Mouse (Mus musculus): ENCODE data around the gene Ctnnb1. TPM values are rescaled to one million over a fixed set of nuclear protein-coding genes. Genes with fewer than 3 reads are reported as not detected.
A peak's percentile ranks its signal among the peaks of the same experiment; 100 is the strongest.

Gene Ctnnb1
- total and polyA plus RNA-seq, 2 experiments from 2014 or later = 287 to 986 TPM

- no peak for TF ChIP-seq CTCF (IDR thresholded peaks at IDR 0.05; ENCODE audit: low read depth)
- Histone ChIP-seq H3K27me3 (ENCODE audit: insufficient read depth, low read length) (no peaks in the 10 kb centered on the region), H3K36me3 (ENCODE audit: insufficient read depth, low read length) (peaks cover 40% of the 10 kb centered on the region), H3K27ac (no peak overlapping the region), H3K4me2 (ENCODE audit: low read depth, low read length) (no peak overlapping the region), H3K4me3 (ENCODE audit: low read length) (no peak overlapping the region), H3K4me1 (ENCODE audit: insufficient read depth, low read length) (no peaks in the 10 kb centered on the region), H3K9ac (replicated peaks; ENCODE audit: low read length) (no peak overlapping the region), H3K9me3 (ENCODE audit: low read length) (no peaks in the 10 kb centered on the region)
- WGBS = 61% methylated on average over 3 of the region's 3 CpGs
- DNase-seq (ENCODE audit: low spot score) (no peak), ATAC-seq (no peak)
These were observed 34.7 kb downstream of the Ctnnb1 start for GRCm38 (mm10) chr9:120963720-120964119.

- ATAC-seq = no peak
These were observed 35.2 kb downstream of the Ctnnb1 start for GRCm38 (mm10) chr9:120964224-120964623.

GRCm38 (mm10) chr9:120965007-120965406 is 36.0 kb downstream of the Ctnnb1 start:
- H3K27me3 ChIP-seq (ENCODE audit: insufficient read depth, low read length) = no peaks in the 10 kb centered on the region
- 79% methylated on average over 10 of the region's 10 CpGs for WGBS
- no peak overlapping the region for H3K4me2 ChIP-seq (ENCODE audit: low read depth, low read length)
- no peak for ATAC-seq
- H3K36me3 ChIP-seq (ENCODE audit: insufficient read depth, low read length) = peaks cover 36% of the 10 kb centered on the region
- H3K4me1 ChIP-seq (ENCODE audit: insufficient read depth, low read length) = no peaks in the 10 kb centered on the region
- no peak overlapping the region for H3K4me3 ChIP-seq (ENCODE audit: low read length)
- TF ChIP-seq CTCF (IDR thresholded peaks at IDR 0.05; ENCODE audit: low read depth) = no peak
- no peak overlapping the region for H3K9ac ChIP-seq (replicated peaks; ENCODE audit: low read length)
- no peak overlapping the region for H3K27ac ChIP-seq
- DNase-seq (ENCODE audit: low spot score) = no peak
- H3K9me3 ChIP-seq (ENCODE audit: low read length) = no peaks in the 10 kb centered on the region

More at GRCm38 (mm10) chr9:120964224-120964623, 35.2 kb downstream of the Ctnnb1 start:
- Histone ChIP-seq H3K4me3 (ENCODE audit: low read length) (no peak overlapping the region), H3K36me3 (ENCODE audit: insufficient read depth, low read length) (peaks cover 38% of the 10 kb centered on the region), H3K27me3 (ENCODE audit: insufficient read depth, low read length) (no peaks in the 10 kb centered on the region), H3K27ac (no peak overlapping the region), H3K9me3 (ENCODE audit: low read length) (no peaks in the 10 kb centered on the region), H3K9ac (replicated peaks; ENCODE audit: low read length) (no peak overlapping the region), H3K4me1 (ENCODE audit: insufficient read depth, low read length) (no peaks in the 10 kb centered on the region), H3K4me2 (ENCODE audit: low read depth, low read length) (no peak overlapping the region)
- 65% methylated on average over 5 of the region's 5 CpGs for WGBS
- DNase-seq (ENCODE audit: low spot score) = no peak
- TF ChIP-seq CTCF (IDR thresholded peaks at IDR 0.05; ENCODE audit: low read depth) = no peak

- H3K9me3 ChIP-seq (ENCODE audit: low read length) = no peaks in the 10 kb centered on the region
- no peak overlapping the region for H3K27ac ChIP-seq
- DNase-seq (ENCODE audit: low spot score) = no peak
- no peak for TF ChIP-seq CTCF (IDR thresholded peaks at IDR 0.05; ENCODE audit: low read depth)
- H3K4me2 ChIP-seq (ENCODE audit: low read depth, low read length) = no peak overlapping the region
- H3K4me3 ChIP-seq (ENCODE audit: low read length) = no peak overlapping the region
- ATAC-seq = no peak
- H3K27me3 ChIP-seq (ENCODE audit: insufficient read depth, low read length) = no peaks in the 10 kb centered on the region
- no peak overlapping the region for H3K9ac ChIP-seq (replicated peaks; ENCODE audit: low read length)
- H3K36me3 ChIP-seq (ENCODE audit: insufficient read depth, low read length) = peaks cover 8% of the 10 kb centered on the region; the same call in 1 of the 2 replicates
- H3K4me1 ChIP-seq (ENCODE audit: insufficient read depth, low read length) = 0 out of 2 replicates have a peak, but pooled peaks cover 5% of the 10 kb centered on the region
- 77% methylated on average over 6 of the region's 6 CpGs for WGBS
These were observed 44.1 kb downstream of the Ctnnb1 start for GRCm38 (mm10) chr9:120973026-120973515.

- WGBS = 87% methylated on average over 2 of the region's 2 CpGs
- Histone ChIP-seq H3K27me3 (ENCODE audit: insufficient read depth, low read length) (no peaks in the 10 kb centered on the region), H3K4me2 (ENCODE audit: low read depth, low read length) (no peak overlapping the region), H3K36me3 (ENCODE audit: insufficient read depth, low read length) (peaks cover 5% of the 10 kb centered on the region; the same call in 1 of the 2 replicates), H3K4me3 (ENCODE audit: low read length) (no peak overlapping the region), H3K9ac (replicated peaks; ENCODE audit: low read length) (no peak overlapping the region), H3K27ac (no peak overlapping the region), H3K4me1 (ENCODE audit: insufficient read depth, low read length) (0 out of 2 replicates have a peak, but pooled peaks cover 5% of the 10 kb centered on the region), H3K9me3 (ENCODE audit: low read length) (no peaks in the 10 kb centered on the region)
- TF ChIP-seq CTCF (IDR thresholded peaks at IDR 0.05; ENCODE audit: low read depth) = no peak
- ATAC-seq = no peak
- DNase-seq (ENCODE audit: low spot score) = no peak
These were observed 45.2 kb downstream of the Ctnnb1 start for GRCm38 (mm10) chr9:120974209-120974608.

- no peaks in the 10 kb centered on the region for H3K27me3 ChIP-seq (ENCODE audit: insufficient read depth, low read length)
- H3K4me2 ChIP-seq (ENCODE audit: low read depth, low read length) = no peak overlapping the region
- H3K36me3 ChIP-seq (ENCODE audit: insufficient read depth, low read length) = no peaks in the 10 kb centered on the region
- WGBS = 30% methylated on average over 5 of the region's 5 CpGs
- 0 out of 2 replicates have a peak, but pooled peaks cover 5% of the 10 kb centered on the region for H3K4me1 ChIP-seq (ENCODE audit: insufficient read depth, low read length)
- peak overlapping the region; percentile 65; the same call in 1 of the 2 replicates for H3K27ac ChIP-seq
- no peak overlapping the region for H3K9ac ChIP-seq (replicated peaks; ENCODE audit: low read length)
- peak; percentile 96 for ATAC-seq
- no peak for TF ChIP-seq CTCF (IDR thresholded peaks at IDR 0.05; ENCODE audit: low read depth)
- no peak overlapping the region for H3K4me3 ChIP-seq (ENCODE audit: low read length)
- H3K9me3 ChIP-seq (ENCODE audit: low read length) = no peaks in the 10 kb centered on the region
- DNase-seq (ENCODE audit: low spot score) = peak; percentile 85
These were observed 47.1 kb downstream of the Ctnnb1 start for GRCm38 (mm10) chr9:120976158-120976557.

- Histone ChIP-seq H3K27ac (no peak overlapping the region), H3K9ac (replicated peaks; ENCODE audit: low read length) (no peak overlapping the region), H3K4me1 (ENCODE audit: insufficient read depth, low read length) (0 out of 2 replicates have a peak, but pooled peaks cover 5% of the 10 kb centered on the region), H3K27me3 (ENCODE audit: insufficient read depth, low read length) (no peaks in the 10 kb centered on the region), H3K9me3 (ENCODE audit: low read length) (no peaks in the 10 kb centered on the region), H3K36me3 (ENCODE audit: insufficient read depth, low read length) (no peaks in the 10 kb centered on the region), H3K4me2 (ENCODE audit: low read depth, low read length) (no peak overlapping the region), H3K4me3 (ENCODE audit: low read length) (no peak overlapping the region)
- 92% methylated on average over 4 of the region's 4 CpGs for WGBS
- no peak for ATAC-seq
- TF ChIP-seq CTCF (IDR thresholded peaks at IDR 0.05; ENCODE audit: low read depth) = no peak
- DNase-seq (ENCODE audit: low spot score) = no peak
These were observed 47.8 kb downstream of the Ctnnb1 start for GRCm38 (mm10) chr9:120976856-120977255.

All from hindbrain, postnatal 0 days (tissue).